Mouse (Mus musculus): ENCODE data around the gene Map2. TPM values are rescaled to one million over a fixed set of nuclear protein-coding genes. Genes with fewer than 3 reads are reported as not detected.

Map2 gene
- polyA plus RNA-seq, 1 experiment from 2014 or later, result 36.2 TPM

- Histone ChIP-seq H3K27ac (replicated peaks) (peak overlapping the region; percentile 41; the same call in 1 of the 2 replicates), H3K4me3 (peak overlapping the region; percentile 41), H3K27me3 (replicated peaks; ENCODE audit: low read depth, poor library complexity, severe bottlenecking) (no peaks in the 10 kb centered on the region), H3K4me1 (peaks cover 8% of the 10 kb centered on the region), H3K9me3 (no peaks in the 10 kb centered on the region), H3K36me3 (replicated peaks) (no peaks in the 10 kb centered on the region)
- peak; percentile 25 for DNase-seq (ENCODE audit: low spot score)
- 49% methylated on average over 10 of the region's 10 CpGs for WGBS
These were observed 211.8 kb downstream of the Map2 start for GRCm38 (mm10) chr1:66386751-66387452.

GRCm38 (mm10) chr1:66388561-66388960, 213.5 kb downstream of the Map2 start:
- DNase-seq (ENCODE audit: low spot score), result no peak
- H3K36me3 ChIP-seq (replicated peaks), result no peaks in the 10 kb centered on the region
- H3K27me3 ChIP-seq (replicated peaks; ENCODE audit: low read depth, poor library complexity, severe bottlenecking), result no peaks in the 10 kb centered on the region
- 69% methylated on average over 8 of the region's 8 CpGs for WGBS
- H3K4me1 ChIP-seq, result peaks cover 8% of the 10 kb centered on the region
- H3K27ac ChIP-seq (replicated peaks), result no peak overlapping the region
- no peak overlapping the region for H3K4me3 ChIP-seq
- H3K9me3 ChIP-seq, result no peaks in the 10 kb centered on the region

- no peak for DNase-seq (ENCODE audit: low spot score)
- 54% methylated on average over 8 of the region's 8 CpGs for WGBS
These were observed 220.0 kb downstream of the Map2 start for GRCm38 (mm10) chr1:66394944-66395637.

GRCm38 (mm10) chr1:66395826-66396225, 220.8 kb downstream of the Map2 start:
- H3K27me3 ChIP-seq (replicated peaks; ENCODE audit: low read depth, poor library complexity, severe bottlenecking), result no peaks in the 10 kb centered on the region
- H3K36me3 ChIP-seq (replicated peaks), result no peaks in the 10 kb centered on the region
- no peak overlapping the region for H3K4me3 ChIP-seq
- WGBS, result 83% methylated on average over 2 of the region's 2 CpGs
- no peaks in the 10 kb centered on the region for H3K9me3 ChIP-seq
- H3K4me1 ChIP-seq, result no peaks in the 10 kb centered on the region
- H3K27ac ChIP-seq (replicated peaks), result no peak overlapping the region
- no peak for DNase-seq (ENCODE audit: low spot score)

More at GRCm38 (mm10) chr1:66394944-66395637, 220.0 kb downstream of the Map2 start:
- H3K27ac ChIP-seq (replicated peaks), result no peak overlapping the region
- no peak overlapping the region for H3K4me3 ChIP-seq
- H3K4me1 ChIP-seq, result no peaks in the 10 kb centered on the region
- H3K9me3 ChIP-seq, result no peaks in the 10 kb centered on the region
- no peaks in the 10 kb centered on the region for H3K27me3 ChIP-seq (replicated peaks; ENCODE audit: low read depth, poor library complexity, severe bottlenecking)
- no peaks in the 10 kb centered on the region for H3K36me3 ChIP-seq (replicated peaks)

GRCm38 (mm10) chr1:66401902-66402301, 226.8 kb downstream of the Map2 start:
- no peak overlapping the region for H3K27ac ChIP-seq (replicated peaks)
- WGBS, result 63% methylated on average over 9 of the region's 9 CpGs
- no peak overlapping the region for H3K4me3 ChIP-seq
- no peaks in the 10 kb centered on the region for H3K36me3 ChIP-seq (replicated peaks)
- H3K27me3 ChIP-seq (replicated peaks; ENCODE audit: low read depth, poor library complexity, severe bottlenecking), result no peaks in the 10 kb centered on the region
- H3K9me3 ChIP-seq, result no peaks in the 10 kb centered on the region
- no peak for DNase-seq (ENCODE audit: low spot score)
- no peaks in the 10 kb centered on the region for H3K4me1 ChIP-seq

GRCm38 (mm10) chr1:66407270-66407967, 232.3 kb downstream of the Map2 start:
- H3K4me1 ChIP-seq, result no peaks in the 10 kb centered on the region
- no peak overlapping the region for H3K4me3 ChIP-seq
- 66% methylated on average over 13 of the region's 13 CpGs for WGBS
- no peaks in the 10 kb centered on the region for H3K27me3 ChIP-seq (replicated peaks; ENCODE audit: low read depth, poor library complexity, severe bottlenecking)
- no peaks in the 10 kb centered on the region; the same call in 1 of the 2 replicates for H3K36me3 ChIP-seq (replicated peaks)
- no peaks in the 10 kb centered on the region for H3K9me3 ChIP-seq
- H3K27ac ChIP-seq (replicated peaks), result no peak overlapping the region
- DNase-seq (ENCODE audit: low spot score), result no peak

- Histone ChIP-seq H3K9me3 (no peaks in the 10 kb centered on the region), H3K27me3 (replicated peaks; ENCODE audit: low read depth, poor library complexity, severe bottlenecking) (no peaks in the 10 kb centered on the region), H3K4me1 (no peaks in the 10 kb centered on the region), H3K4me3 (no peak overlapping the region), H3K27ac (replicated peaks) (no peak overlapping the region), H3K36me3 (replicated peaks) (peaks cover 2% of the 10 kb centered on the region; the same call in 1 of the 2 replicates)
- DNase-seq (ENCODE audit: low spot score), result no peak
These were observed 243.3 kb downstream of the Map2 start for GRCm38 (mm10) chr1:66418360-66418759.

- Histone ChIP-seq H3K27ac (replicated peaks) (no peak overlapping the region), H3K9me3 (no peaks in the 10 kb centered on the region), H3K4me1 (no peaks in the 10 kb centered on the region), H3K36me3 (replicated peaks) (peaks cover 8% of the 10 kb centered on the region), H3K4me3 (no peak overlapping the region), H3K27me3 (replicated peaks; ENCODE audit: low read depth, poor library complexity, severe bottlenecking) (no peaks in the 10 kb centered on the region)
- WGBS, result 95% methylated on average over 5 of the region's 5 CpGs
- DNase-seq (ENCODE audit: low spot score), result no peak
These were observed 251.0 kb downstream of the Map2 start for GRCm38 (mm10) chr1:66426073-66426472.

GRCm38 (mm10) chr1:66430962-66431361, 255.9 kb downstream of the Map2 start:
- no peak overlapping the region for H3K27ac ChIP-seq (replicated peaks)

GRCm38 (mm10) chr1:66431472-66431871, 256.4 kb downstream of the Map2 start:
- Histone ChIP-seq H3K4me1 (no peaks in the 10 kb centered on the region), H3K36me3 (replicated peaks) (no peaks in the 10 kb centered on the region; the same call in 1 of the 2 replicates), H3K27me3 (replicated peaks; ENCODE audit: low read depth, poor library complexity, severe bottlenecking) (no peaks in the 10 kb centered on the region), H3K4me3 (no peak overlapping the region), H3K9me3 (no peaks in the 10 kb centered on the region), H3K27ac (replicated peaks) (no peak overlapping the region)
- no peak for DNase-seq (ENCODE audit: low spot score)
- WGBS, result 87% methylated on average over 6 of the region's 6 CpGs

More at GRCm38 (mm10) chr1:66430962-66431361, 255.9 kb downstream of the Map2 start:
- H3K9me3 ChIP-seq, result no peaks in the 10 kb centered on the region
- no peak for DNase-seq (ENCODE audit: low spot score)
- H3K36me3 ChIP-seq (replicated peaks), result no peaks in the 10 kb centered on the region; the same call in 1 of the 2 replicates
- H3K27me3 ChIP-seq (replicated peaks; ENCODE audit: low read depth, poor library complexity, severe bottlenecking), result no peaks in the 10 kb centered on the region
- H3K4me3 ChIP-seq, result no peak overlapping the region
- no peaks in the 10 kb centered on the region for H3K4me1 ChIP-seq

- no peaks in the 10 kb centered on the region for H3K27me3 ChIP-seq (replicated peaks; ENCODE audit: low read depth, poor library complexity, severe bottlenecking)
- no peaks in the 10 kb centered on the region for H3K36me3 ChIP-seq (replicated peaks)
- no peaks in the 10 kb centered on the region for H3K9me3 ChIP-seq
- H3K4me1 ChIP-seq, result no peaks in the 10 kb centered on the region
- 81% methylated on average over 2 of the region's 2 CpGs for WGBS
- no peak overlapping the region for H3K27ac ChIP-seq (replicated peaks)
- DNase-seq (ENCODE audit: low spot score), result no peak
- H3K4me3 ChIP-seq, result no peak overlapping the region
These were observed 263.0 kb downstream of the Map2 start for GRCm38 (mm10) chr1:66438069-66438468.

- no peak for DNase-seq (ENCODE audit: low spot score)
- no peaks in the 10 kb centered on the region for H3K36me3 ChIP-seq (replicated peaks)
- H3K4me1 ChIP-seq, result no peaks in the 10 kb centered on the region
- H3K27me3 ChIP-seq (replicated peaks; ENCODE audit: low read depth, poor library complexity, severe bottlenecking), result no peaks in the 10 kb centered on the region
- H3K9me3 ChIP-seq, result no peaks in the 10 kb centered on the region
- no peak overlapping the region for H3K27ac ChIP-seq (replicated peaks)
- no peak overlapping the region for H3K4me3 ChIP-seq
- WGBS, result 89% methylated on average over 2 of the region's 2 CpGs
These were observed 267.8 kb downstream of the Map2 start for GRCm38 (mm10) chr1:66442922-66443321.

Measured in embryonic facial prominence, embryonic 10.5 days (tissue).